Mouse (Mus musculus) subcutaneous adipose tissue, adult 2 months (tissue): Measurements from ENCODE around the gene Gm11042. TPM values are rescaled to one million over a fixed set of nuclear protein-coding genes. Genes with fewer than 3 reads are reported as not detected.

Experiments used
- polyA plus RNA-seq: library from polyadenylated mRNA; depleted of rRNA; stranded (reverse); fragments of >200 nt; gene quantifications from 2 replicates; pipeline ENCODE4 v1.2.3, GENCODE M21; 2012; ENCODE audit warnings: low replicate concordance; rRNA removed

Gm11042 gene
- not detected in 2 replicates for polyA plus RNA-seq

GRCm38 (mm10) chr12:74316344-74316973, at the start of gene Gm11042:
Gm11042 (minus strand) TSS chr12:74316394.

